Mouse (Mus musculus): ENCODE results near the gene Tmem59l. TPM values are rescaled to one million over a fixed set of nuclear protein-coding genes. Genes with fewer than 3 reads are reported as not detected.

The Tmem59l gene
- polyA plus RNA-seq, 1 experiment from 2014 or later, result 151 TPM

GRCm38 (mm10) chr8:70493692-70494415 is 6.7 kb upstream of the Tmem59l start:
- Histone ChIP-seq H3K4me2 (ENCODE audit: low read length) (peak overlapping the region; percentile 62), H3K9me3 (replicated peaks; ENCODE audit: control insufficient read depth, low read length, poor library complexity, severe bottlenecking) (no peaks in the 10 kb centered on the region), H3K4me1 (ENCODE audit: control insufficient read depth, insufficient read depth, low read length) (peaks cover 26% of the 10 kb centered on the region), H3K4me3 (ENCODE audit: low read depth, low read length) (peak overlapping the region; percentile 38), H3K36me3 (ENCODE audit: control insufficient read depth, insufficient read depth, low read length) (no peaks in the 10 kb centered on the region), H3K27ac (ENCODE audit: low read length) (no peak overlapping the region), H3K9ac (ENCODE audit: low read depth, low read length) (no peak overlapping the region; the same call in 1 of the 2 replicates), H3K27me3 (ENCODE audit: control insufficient read depth, insufficient read depth, low read depth, low read length) (peaks cover 87% of the 10 kb centered on the region)
- WGBS, result 2% methylated on average over 45 of the region's 47 CpGs
- no peak for ATAC-seq

- ATAC-seq, result peak; percentile 46; the same call in 1 of the 2 replicates
- Histone ChIP-seq H3K36me3 (ENCODE audit: control insufficient read depth, insufficient read depth, low read length) (no peaks in the 10 kb centered on the region), H3K27ac (ENCODE audit: low read length) (no peak within 1 kb of the TSS), H3K4me3 (ENCODE audit: low read depth, low read length) (peak within 1 kb of the TSS; percentile 38), H3K9me3 (replicated peaks; ENCODE audit: control insufficient read depth, low read length, poor library complexity, severe bottlenecking) (no peaks in the 10 kb centered on the region), H3K9ac (ENCODE audit: low read depth, low read length) (peak within 1 kb of the TSS; percentile 58), H3K4me1 (ENCODE audit: control insufficient read depth, insufficient read depth, low read length) (peaks cover 35% of the 10 kb centered on the region), H3K4me2 (ENCODE audit: low read length) (peak within 1 kb of the TSS; percentile 62), H3K27me3 (ENCODE audit: control insufficient read depth, insufficient read depth, low read depth, low read length) (peaks cover 79% of the 10 kb centered on the region)
- under 1% methylated on average over 71 of the region's 93 CpGs for WGBS
These were observed 5.8 kb upstream of the Tmem59l start, which contains the start of gene Crlf1 for GRCm38 (mm10) chr8:70492664-70493640. TSS of gene Crlf1 (plus strand) at chr8:70493158.

- Histone ChIP-seq H3K9ac (ENCODE audit: low read depth, low read length) (no peak overlapping the region), H3K4me2 (ENCODE audit: low read length) (no peak overlapping the region), H3K36me3 (ENCODE audit: control insufficient read depth, insufficient read depth, low read length) (no peaks in the 10 kb centered on the region), H3K9me3 (replicated peaks; ENCODE audit: control insufficient read depth, low read length, poor library complexity, severe bottlenecking) (no peaks in the 10 kb centered on the region), H3K27me3 (ENCODE audit: control insufficient read depth, insufficient read depth, low read depth, low read length) (peaks cover 64% of the 10 kb centered on the region), H3K4me1 (ENCODE audit: control insufficient read depth, insufficient read depth, low read length) (peaks cover 46% of the 10 kb centered on the region), H3K4me3 (ENCODE audit: low read depth, low read length) (no peak overlapping the region), H3K27ac (ENCODE audit: low read length) (no peak overlapping the region)
- WGBS, result 2% methylated on average over 20 of the region's 20 CpGs
- no peak for ATAC-seq
These were observed 3.8 kb upstream of the Tmem59l start for GRCm38 (mm10) chr8:70490880-70491495.

GRCm38 (mm10) chr8:70490061-70490879 is 3.1 kb upstream of the Tmem59l start:
- Histone ChIP-seq H3K4me2 (ENCODE audit: low read length) (no peak overlapping the region), H3K4me1 (ENCODE audit: control insufficient read depth, insufficient read depth, low read length) (peaks cover 46% of the 10 kb centered on the region), H3K27me3 (ENCODE audit: control insufficient read depth, insufficient read depth, low read depth, low read length) (peaks cover 65% of the 10 kb centered on the region), H3K27ac (ENCODE audit: low read length) (no peak overlapping the region), H3K9me3 (replicated peaks; ENCODE audit: control insufficient read depth, low read length, poor library complexity, severe bottlenecking) (no peaks in the 10 kb centered on the region), H3K9ac (ENCODE audit: low read depth, low read length) (no peak overlapping the region), H3K36me3 (ENCODE audit: control insufficient read depth, insufficient read depth, low read length) (no peaks in the 10 kb centered on the region), H3K4me3 (ENCODE audit: low read depth, low read length) (no peak overlapping the region)
- WGBS, result 6% methylated on average over 10 of the region's 10 CpGs
- ATAC-seq, result no peak

- Histone ChIP-seq H3K9me3 (replicated peaks; ENCODE audit: control insufficient read depth, low read length, poor library complexity, severe bottlenecking) (no peaks in the 10 kb centered on the region), H3K27ac (ENCODE audit: low read length) (no peak overlapping the region), H3K4me2 (ENCODE audit: low read length) (peak overlapping the region; percentile 20; the same call in 1 of the 2 replicates), H3K9ac (ENCODE audit: low read depth, low read length) (0 out of 2 replicates have a peak overlapping the region, but pooled peaks have one; percentile 11), H3K27me3 (ENCODE audit: control insufficient read depth, insufficient read depth, low read depth, low read length) (peaks cover 63% of the 10 kb centered on the region), H3K36me3 (ENCODE audit: control insufficient read depth, insufficient read depth, low read length) (0 out of 2 replicates have a peak, but pooled peaks cover 2% of the 10 kb centered on the region), H3K4me3 (ENCODE audit: low read depth, low read length) (peak overlapping the region; percentile 17), H3K4me1 (ENCODE audit: control insufficient read depth, insufficient read depth, low read length) (peaks cover 46% of the 10 kb centered on the region)
- WGBS, result under 1% methylated on average over 22 of the region's 41 CpGs
- no peak for ATAC-seq
These were observed 2.4 kb upstream of the Tmem59l start for GRCm38 (mm10) chr8:70489576-70489975.

GRCm38 (mm10) chr8:70488931-70489470 is 1.8 kb upstream of the Tmem59l start:
- H3K36me3 ChIP-seq (ENCODE audit: control insufficient read depth, insufficient read depth, low read length), result peaks cover 2% of the 10 kb centered on the region; the same call in 1 of the 2 replicates
- ATAC-seq, result no peak
- H3K9me3 ChIP-seq (replicated peaks; ENCODE audit: control insufficient read depth, low read length, poor library complexity, severe bottlenecking), result no peaks in the 10 kb centered on the region
- peak overlapping the region; percentile 20 for H3K4me2 ChIP-seq (ENCODE audit: low read length)
- H3K27ac ChIP-seq (ENCODE audit: low read length), result no peak overlapping the region
- peaks cover 42% of the 10 kb centered on the region for H3K4me1 ChIP-seq (ENCODE audit: control insufficient read depth, insufficient read depth, low read length)
- 0 out of 2 replicates have a peak overlapping the region, but pooled peaks have one; percentile 11 for H3K9ac ChIP-seq (ENCODE audit: low read depth, low read length)
- WGBS, result 2% methylated on average over 14 of the region's 14 CpGs
- peaks cover 63% of the 10 kb centered on the region for H3K27me3 ChIP-seq (ENCODE audit: control insufficient read depth, insufficient read depth, low read depth, low read length)
- no peak overlapping the region; the same call in 1 of the 2 replicates for H3K4me3 ChIP-seq (ENCODE audit: low read depth, low read length)

- H3K27ac ChIP-seq (ENCODE audit: low read length), result no peak overlapping the region
- WGBS, result 2% methylated on average over 54 of the region's 55 CpGs
- H3K27me3 ChIP-seq (ENCODE audit: control insufficient read depth, insufficient read depth, low read depth, low read length), result peaks cover 56% of the 10 kb centered on the region
- H3K4me2 ChIP-seq (ENCODE audit: low read length), result peak overlapping the region; percentile 83
- H3K4me1 ChIP-seq (ENCODE audit: control insufficient read depth, insufficient read depth, low read length), result peaks cover 34% of the 10 kb centered on the region
- H3K36me3 ChIP-seq (ENCODE audit: control insufficient read depth, insufficient read depth, low read length), result peaks cover 2% of the 10 kb centered on the region; the same call in 1 of the 2 replicates
- H3K4me3 ChIP-seq (ENCODE audit: low read depth, low read length), result peak overlapping the region; percentile 67
- no peaks in the 10 kb centered on the region for H3K9me3 ChIP-seq (replicated peaks; ENCODE audit: control insufficient read depth, low read length, poor library complexity, severe bottlenecking)
- ATAC-seq, result no peak
- peak overlapping the region; percentile 53 for H3K9ac ChIP-seq (ENCODE audit: low read depth, low read length)
These were observed 1.0 kb upstream of the Tmem59l start for GRCm38 (mm10) chr8:70487993-70488796.
